Mouse (Mus musculus): ENCODE results near the gene Gab2.

DNA sequence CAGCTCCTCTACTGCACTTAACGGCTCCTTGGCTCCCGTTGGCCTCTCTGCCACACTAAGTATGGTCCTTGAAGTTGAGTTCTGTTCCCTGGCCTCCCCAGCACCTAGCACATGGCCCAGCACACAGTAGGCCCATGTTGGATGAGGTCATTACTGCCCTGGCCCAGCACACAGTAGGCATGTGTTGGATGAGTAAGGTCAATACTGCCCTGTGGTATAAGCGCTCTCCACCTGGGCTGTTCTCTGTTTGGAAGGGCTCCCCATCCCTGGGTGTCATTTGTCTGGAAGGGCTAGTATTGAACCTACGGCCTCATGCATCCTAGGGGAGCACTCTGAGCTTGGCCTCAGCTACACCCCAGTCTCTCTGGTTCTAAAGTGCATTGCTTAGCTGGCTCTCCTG, 246.0 kb downstream of the Gab2 start:
- TF ChIP-seq CTCF (IDR thresholded peaks at IDR 0.05; ENCODE audit: borderline replicate concordance, control insufficient read depth, extremely low read depth, insufficient read depth, low read length, poor library complexity) (no peak), POLR2A (IDR thresholded peaks at IDR 0.05; ENCODE audit: control insufficient read depth, extremely low read depth, insufficient read depth, low read length, poor library complexity) (no peak)
